Mouse (Mus musculus): ENCODE results near the gene Zkscan14.

DNA sequence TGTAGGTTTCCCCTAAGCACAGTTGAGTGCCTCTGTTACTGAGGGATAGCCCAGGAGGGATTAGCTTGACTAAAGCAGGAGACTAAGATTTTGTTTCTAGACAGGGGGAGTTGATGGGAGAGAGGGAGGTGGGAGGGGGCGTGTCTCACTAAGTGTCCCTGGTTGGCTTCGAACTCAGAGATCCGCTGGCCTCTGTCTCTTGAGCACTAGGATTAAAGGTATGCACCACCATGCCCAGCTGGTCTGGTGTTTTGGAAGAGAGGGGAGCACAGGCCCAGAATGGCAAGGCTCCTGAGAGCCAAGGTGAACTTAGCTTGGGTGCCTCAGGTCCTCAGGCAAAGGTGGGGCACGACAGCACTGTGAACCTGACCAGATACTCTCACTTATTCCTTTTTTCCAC lies 9.7 kb upstream of the Zkscan14 start:
- no peak for TF ChIP-seq CTCF (IDR thresholded peaks at IDR 0.05)
- no peak for TF ChIP-seq EP300 (IDR thresholded peaks at IDR 0.05)
